In the genomic region with DNA sequence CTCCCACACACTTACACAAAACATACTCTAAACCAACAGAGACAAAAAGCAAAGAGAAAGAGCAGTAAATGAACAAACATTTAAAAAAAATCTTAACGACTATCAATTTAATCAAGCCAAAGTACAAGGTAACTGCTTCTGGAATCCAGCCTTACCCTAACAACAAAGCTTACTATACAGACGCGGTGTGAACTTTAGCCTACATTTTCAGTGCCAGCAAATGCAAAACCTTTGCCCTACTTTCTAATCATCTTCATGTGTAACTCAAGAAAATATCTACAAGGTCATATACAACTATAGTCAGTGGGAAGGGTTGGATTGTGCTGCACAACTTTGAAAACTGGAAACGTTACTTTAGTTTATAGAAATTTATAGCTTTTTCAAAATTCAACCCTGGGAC, we compare ENCODE assay signal across 18 mouse cellular contexts. TPM values are rescaled to one million over a fixed set of nuclear protein-coding genes. Genes with fewer than 3 reads are reported as not detected.
DNase-seq lines count a peak whose midpoint lies in the region; ATAC-seq and TF ChIP-seq lines count a peak whose summit lies in the region.
"Had no signal": no experiment of that assay in that cellular context is flagged by ENCODE, and none has a peak within 500 bp of the region (broad histone marks: within the 10 kb centered on the region; RNA-seq: fewer than 3 reads in every experiment).

No protein-coding gene starts in this region.

- H3K9ac ChIP-seq in intestine, embryonic 16.5 days (ENCODE audit: low read depth, low read length) = no peak overlapping the region
- peak overlapping the region; percentile 16 for H3K9ac ChIP-seq in liver, postnatal 0 days (replicated peaks)
- H3K9ac ChIP-seq: forebrain, embryonic 12.5 days had no signal

- peak; percentile 88 for DNase-seq in heart, adult 11 months
- no peak for DNase-seq in heart, embryonic 10.5 days (ENCODE audit: low spot score)
- peak; percentile 26 for DNase-seq in lung, postnatal 36 days
- DNase-seq in lung, adult 2 months = no peak
- peak; percentile 33 for DNase-seq in liver, postnatal 0 days
- DNase-seq in layer of hippocampus, postnatal 10 days (ENCODE audit: low spot score in 2 of 2) = no peak
- DNase-seq in cerebellum, postnatal 14 days = no peak
- DNase-seq: cerebellum, adult 8-10 months; layer of hippocampus, adult 9-11 months; lung, postnatal 4 days; thymus, postnatal 4 days had no signal

- peaks cover 11% of the 10 kb centered on the region; the same call in 1 of the 2 replicates for H3K36me3 ChIP-seq in heart, embryonic 10.5 days
- no peaks in the 10 kb centered on the region for H3K36me3 ChIP-seq in intestine, embryonic 16.5 days (ENCODE audit: control insufficient read depth, insufficient read depth, low read length)
- peaks cover 3% of the 10 kb centered on the region for H3K36me3 ChIP-seq in liver, postnatal 0 days (replicated peaks; ENCODE audit: insufficient read depth, low read length)
- H3K36me3 ChIP-seq: forebrain, embryonic 12.5 days had no signal

- WGBS in heart, embryonic 10.5 days = 81% methylated on average over 4 of the region's 4 CpGs
- 48% methylated on average over 4 of the region's 4 CpGs for WGBS in lung, adult 2 months
- 51% methylated on average over 4 of the region's 4 CpGs for whole genome bisulfite sequencing in intestine, embryonic 16.5 days
- WGBS in liver, postnatal 0 days (ENCODE audit: insufficient replicate concordance) = 69% methylated on average over 4 of the region's 4 CpGs

- H3K27ac ChIP-seq in heart, embryonic 10.5 days = no peak overlapping the region
- peak overlapping the region; percentile 75 for H3K27ac ChIP-seq in intestine, embryonic 16.5 days (ENCODE audit: low read length)
- peak overlapping the region; percentile 94 for H3K27ac ChIP-seq in liver, postnatal 0 days (ENCODE audit: low read depth)
- H3K27ac ChIP-seq: forebrain, embryonic 12.5 days; limb, embryonic 10.5 days had no signal

- TF ChIP-seq POLR2A in lung, adult 2 months (IDR thresholded peaks at IDR 0.05; ENCODE audit: borderline replicate concordance, extremely low read depth, low read depth, low read length) = no peak

- H3K4me1 ChIP-seq in heart, embryonic 10.5 days = peaks cover 12% of the 10 kb centered on the region; the same call in 1 of the 2 replicates
- no peaks in the 10 kb centered on the region; the same call in none of the 2 replicates for H3K4me1 ChIP-seq in lung, adult 2 months (ENCODE audit: control insufficient read depth, insufficient read depth, low read length)
- peaks cover 8% of the 10 kb centered on the region for H3K4me1 ChIP-seq in intestine, embryonic 16.5 days (ENCODE audit: control insufficient read depth, insufficient read depth, low read length)
- peaks cover 10% of the 10 kb centered on the region; the same call in 1 of the 2 replicates for H3K4me1 ChIP-seq in liver, postnatal 0 days (ENCODE audit: insufficient read depth)

- no peak overlapping the region for H3K4me3 ChIP-seq in heart, embryonic 10.5 days
- H3K4me3 ChIP-seq in lung, adult 2 months (replicated peaks; ENCODE audit: extremely low read depth, low read depth, low read length) = no peak overlapping the region
- H3K4me3 ChIP-seq in intestine, embryonic 16.5 days (ENCODE audit: low read length) = 0 out of 2 replicates have a peak overlapping the region, but pooled peaks have one; percentile 2
- no peak overlapping the region for H3K4me3 ChIP-seq in liver, postnatal 0 days (ENCODE audit: low read depth, low read length)
- H3K4me3 ChIP-seq: forebrain, embryonic 12.5 days; limb, embryonic 10.5 days had no signal

- H3K27me3 ChIP-seq in heart, embryonic 10.5 days (ENCODE audit: insufficient read depth, poor library complexity, severe bottlenecking) = no peaks in the 10 kb centered on the region
- no peaks in the 10 kb centered on the region for H3K27me3 ChIP-seq in intestine, embryonic 16.5 days (replicated peaks; ENCODE audit: control insufficient read depth, insufficient read depth, low read length)
- no peaks in the 10 kb centered on the region for H3K27me3 ChIP-seq in liver, postnatal 0 days (ENCODE audit: insufficient read depth, low read length)
- H3K27me3 ChIP-seq: forebrain, embryonic 12.5 days had no signal

- H3K4me2 ChIP-seq in intestine, embryonic 16.5 days (ENCODE audit: low read depth, low read length) = peak overlapping the region; percentile 35
- peak overlapping the region; percentile 56; the same call in 1 of the 2 replicates for H3K4me2 ChIP-seq in liver, postnatal 0 days (ENCODE audit: low read depth, low read length)
- H3K4me2 ChIP-seq: forebrain, embryonic 12.5 days had no signal

- ATAC-seq in intestine, embryonic 16.5 days = peak; percentile 57
- peak; percentile 39 for ATAC-seq in liver, postnatal 0 days

- no peak; the same call in 1 of the 2 replicates for TF ChIP-seq EP300 in liver, postnatal 0 days (IDR thresholded peaks at IDR 0.05; ENCODE audit: low read depth)

- no peaks in the 10 kb centered on the region for H3K9me3 ChIP-seq in heart, embryonic 10.5 days
- H3K9me3 ChIP-seq in intestine, embryonic 16.5 days (ENCODE audit: control insufficient read depth, low read length) = no peaks in the 10 kb centered on the region
- no peaks in the 10 kb centered on the region for H3K9me3 ChIP-seq in liver, postnatal 0 days (ENCODE audit: low read length)
- H3K9me3 ChIP-seq: forebrain, embryonic 12.5 days; limb, embryonic 10.5 days had no signal

- no peak for TF ChIP-seq CTCF in lung, adult 2 months (IDR thresholded peaks at IDR 0.05; ENCODE audit: insufficient read depth, low read length)
- TF ChIP-seq CTCF in liver, postnatal 0 days (IDR thresholded peaks at IDR 0.05; ENCODE audit: low read depth) = no peak

RNA-seq across cellular contexts. Expression of gene Hadha, which starts 3.0 kb away (rescaled TPM):
- 136 and 210 TPM in 2 replicates for polyA plus RNA-seq in heart, embryonic 10.5 days (2016; fragmentation: Nextera tagmentation; extraction: Ambion mirVana)
- 36.2 and 64.3 TPM in 2 replicates for polyA plus RNA-seq in lung, adult 2 months (2012; rRNA removed)
- polyA plus RNA-seq in intestine, embryonic 16.5 days (2015; fragmentation: Nextera tagmentation; extraction: Ambion mirVana) = 232 and 255 TPM in 2 replicates
- polyA plus RNA-seq in liver, postnatal 0 days (2015; fragmentation: Nextera tagmentation; extraction: Ambion mirVana) = 224 and 228 TPM in 2 replicates
- 10 to 100 TPM; 69.7 to 95.5 TPM for total RNA-seq in layer of hippocampus, postnatal 10 days (2021)

RNA-seq across cellular contexts. Expression of gene Hadhb, which starts 3.0 kb away (rescaled TPM):
- 207 and 288 TPM in 2 replicates for polyA plus RNA-seq in heart, embryonic 10.5 days (2016; fragmentation: Nextera tagmentation; extraction: Ambion mirVana)
- polyA plus RNA-seq in lung, adult 2 months (2012; rRNA removed) = 49.3 and 112 TPM in 2 replicates
- 340 and 367 TPM in 2 replicates for polyA plus RNA-seq in intestine, embryonic 16.5 days (2015; fragmentation: Nextera tagmentation; extraction: Ambion mirVana)
- polyA plus RNA-seq in liver, postnatal 0 days (2015; fragmentation: Nextera tagmentation; extraction: Ambion mirVana) = 421 and 447 TPM in 2 replicates
- 10 to 100 TPM; 68.6 to 75.7 TPM for total RNA-seq in layer of hippocampus, postnatal 10 days (2021)

RNA-seq across cellular contexts. Expression of gene 3110082J24Rik, which starts 46.1 kb away (rescaled TPM):
- 0.18 TPM in 1 of 2 replicates, not detected in the other for polyA plus RNA-seq in heart, embryonic 10.5 days (2016; fragmentation: Nextera tagmentation; extraction: Ambion mirVana)
- not detected in 2 replicates for polyA plus RNA-seq in lung, adult 2 months (2012; rRNA removed)
- not detected in 2 replicates for polyA plus RNA-seq in intestine, embryonic 16.5 days (2015; fragmentation: Nextera tagmentation; extraction: Ambion mirVana)
- polyA plus RNA-seq in liver, postnatal 0 days (2015; fragmentation: Nextera tagmentation; extraction: Ambion mirVana) = not detected in 2 replicates
- total RNA-seq in layer of hippocampus, postnatal 10 days (2021) = 1 to 10 TPM; 5.0 TPM
- total RNA-seq: adrenal gland, adult 18-20 months; gastrocnemius, postnatal 4 days; neutrophil, adult 5-6 weeks had no signal
- polyA plus RNA-seq: limb, embryonic 10.5 days had no signal

RNA-seq across cellular contexts. Expression of gene Garem2, which starts 47.0 kb away (rescaled TPM):
- polyA plus RNA-seq in heart, embryonic 10.5 days (2016; fragmentation: Nextera tagmentation; extraction: Ambion mirVana) = 0.27 and 0.39 TPM in 2 replicates
- polyA plus RNA-seq in lung, adult 2 months (2012; rRNA removed) = 0.09 and 0.15 TPM in 2 replicates
- polyA plus RNA-seq in intestine, embryonic 16.5 days (2015; fragmentation: Nextera tagmentation; extraction: Ambion mirVana) = 0.40 and 0.56 TPM in 2 replicates
- polyA plus RNA-seq in liver, postnatal 0 days (2015; fragmentation: Nextera tagmentation; extraction: Ambion mirVana) = 0.02 TPM in 1 of 2 replicates, not detected in the other
- 10 to 100 TPM; 14.5 to 15.8 TPM for total RNA-seq in layer of hippocampus, postnatal 10 days (2021)
- total RNA-seq: adrenal gland, adult 18-20 months; neutrophil, adult 5-6 weeks had no signal

RNA-seq across cellular contexts. Expression of gene Adgrf3, which starts 53.5 kb away (rescaled TPM):
- polyA plus RNA-seq in heart, embryonic 10.5 days (2016; fragmentation: Nextera tagmentation; extraction: Ambion mirVana) = 0.16 and 0.17 TPM in 2 replicates
- 0.15 and 0.27 TPM in 2 replicates for polyA plus RNA-seq in lung, adult 2 months (2012; rRNA removed)
- polyA plus RNA-seq in intestine, embryonic 16.5 days (2015; fragmentation: Nextera tagmentation; extraction: Ambion mirVana) = 0.15 and 0.29 TPM in 2 replicates
- not detected in 2 replicates for polyA plus RNA-seq in liver, postnatal 0 days (2015; fragmentation: Nextera tagmentation; extraction: Ambion mirVana)
- not detected for total RNA-seq in layer of hippocampus, postnatal 10 days (2021)
- total RNA-seq: adrenal gland, adult 18-20 months; midbrain, postnatal 0 days; neutrophil, adult 5-6 weeks had no signal
- polyA plus RNA-seq: forebrain, embryonic 12.5 days; limb, embryonic 10.5 days; midbrain, postnatal 0 days had no signal

Comparison
In these comparisons a context has a peak if more than half of its experiments do, and no peak if none do; other contexts are left out.
1. DNase-seq: peak in heart, adult 11 months (single experiment), lung, postnatal 36 days (single experiment) and liver, postnatal 0 days (single experiment); none in heart, embryonic 10.5 days (single experiment), lung, adult 2 months (single experiment), layer of hippocampus, postnatal 10 days (0 of 2) and cerebellum, postnatal 14 days (0 of 2).